Mouse (Mus musculus) MEL (cell line): Measurements from ENCODE around the gene Galns. TPM values are rescaled to one million over a fixed set of nuclear protein-coding genes. Genes with fewer than 3 reads are reported as not detected.

Experiments
- DNase-seq: peaks from one replicate; pipeline ENCODE4 v3.0.0; 2011; ENCODE audit warnings: low read depth, low spot score
- H3K27ac ChIP-seq: 2 replicates; pipeline ENCODE4 v1.5.1; 2012; ENCODE audit warnings: low read depth, mild to moderate bottlenecking, control low read depth, low read length, moderate library complexity; ENCODE audit not compliant: control insufficient read depth
- H3K27me3 ChIP-seq, 2 experiments: fragments of 150-350 bp in 1 of 2; sonication (generic) in 1 of 2; 2 replicates each; pipeline ENCODE4 v1.6.1; 2012; ENCODE audit warnings: low read length in 2 of 2, mild to moderate bottlenecking in 2 of 2, improper control_type of control experiment in 1 of 2, moderate library complexity in 1 of 2; ENCODE audit not compliant: insufficient read depth in 2 of 2, control insufficient read depth in 1 of 2
- H3K36me3 ChIP-seq, 2 experiments: 2 replicates each; pipeline ENCODE4 v1.6.1; 2012 to 2014; ENCODE audit warnings: low read length in 2 of 2, improper control_type of control experiment in 1 of 2, inconsistent platforms in 1 of 2, mild to moderate bottlenecking in 1 of 2; ENCODE audit not compliant: insufficient read depth in 2 of 2, control insufficient read depth in 1 of 2
- H3K4me1 ChIP-seq, 2 experiments: fragments of 150-350 bp in 1 of 2; sonication (generic) in 1 of 2; 2 replicates each; pipeline ENCODE4 v1.6.1; 2012; ENCODE audit warnings: low read length in 2 of 2, improper control_type of control experiment in 1 of 2, mild to moderate bottlenecking in 1 of 2; ENCODE audit not compliant: insufficient read depth in 2 of 2, control insufficient read depth in 1 of 2
- H3K4me3 ChIP-seq, 2 experiments: fragments of 150-350 bp in 1 of 2; sonication (generic) in 1 of 2; 2 replicates each; pipeline ENCODE4 v1.5.1; 2012; ENCODE audit warnings: low read depth in 2 of 2, low read length in 2 of 2, mild to moderate bottlenecking in 2 of 2, moderate library complexity in 2 of 2, control low read depth in 1 of 2, improper control_type of control experiment in 1 of 2; ENCODE audit not compliant: control insufficient read depth in 1 of 2, insufficient read depth in 1 of 2
- H3K79me2 ChIP-seq: 2 replicates; pipeline ENCODE4 v1.6.1; 2012; ENCODE audit warnings: mild to moderate bottlenecking, low read length, moderate library complexity; ENCODE audit not compliant: control insufficient read depth, poor library complexity, insufficient read depth
- H3K9ac ChIP-seq: 2 replicates; pipeline ENCODE4 v1.6.1; 2012; ENCODE audit warnings: low read depth, mild to moderate bottlenecking, control low read depth, low read length, moderate library complexity; ENCODE audit not compliant: control insufficient read depth, poor library complexity, severe bottlenecking
- H3K9me3 ChIP-seq: fragments of 150-350 bp; sonication (generic); replicated peaks from 2 replicates; pipeline ENCODE4 v1.6.1; 2012; ENCODE audit warnings: mild to moderate bottlenecking, low read length, improper control_type of control experiment, moderate library complexity; ENCODE audit not compliant: insufficient read depth
- BHLHE40 ChIP-seq: IDR thresholded peaks from 2 replicates; pipeline ENCODE4 v1.6.1; 2012; ENCODE audit warnings: low read depth, mild to moderate bottlenecking, inconsistent platforms, low read length, improper control_type of control experiment, borderline replicate concordance
- CHD2 ChIP-seq: IDR thresholded peaks from 2 replicates; pipeline ENCODE4 v1.6.1; 2011; ENCODE audit warnings: low read length, improper control_type of control experiment
- CTCF ChIP-seq, 3 experiments: IDR thresholded peaks in 2 of 3; conservative IDR thresholded peaks in 1 of 3; 2 replicates each; pipeline ENCODE4 v1.5.1; 2011 to 2012; ENCODE audit warnings: low read length in 3 of 3, low read depth in 2 of 3, mild to moderate bottlenecking in 2 of 3, improper control_type of control experiment in 1 of 3, inconsistent platforms in 1 of 3, mixed read lengths in 1 of 3, moderate library complexity in 1 of 3; ENCODE audit not compliant: control insufficient read depth in 1 of 3, insufficient read depth in 1 of 3, poor library complexity in 1 of 3, severe bottlenecking in 1 of 3
- HCFC1 ChIP-seq: IDR thresholded peaks from 2 replicates; pipeline ENCODE4 v1.6.1; 2012; ENCODE audit warnings: low read depth, mild to moderate bottlenecking, inconsistent platforms, low read length, improper control_type of control experiment, moderate library complexity
- KAT2A ChIP-seq: conservative IDR thresholded peaks from 2 replicates; pipeline ENCODE4 v1.6.1; 2012; ENCODE audit warnings: low read depth, low read length, improper control_type of control experiment, inconsistent platforms
- MAFK ChIP-seq: IDR thresholded peaks from 2 replicates; pipeline ENCODE4 v1.6.1; 2011; ENCODE audit warnings: low read depth, mild to moderate bottlenecking, low read length, improper control_type of control experiment, borderline replicate concordance
- MAX ChIP-seq: IDR thresholded peaks from 2 replicates; pipeline ENCODE4 v1.6.1; 2011; ENCODE audit warnings: low read length, improper control_type of control experiment
- MEF2A ChIP-seq: IDR thresholded peaks from 2 replicates; pipeline ENCODE4 v1.6.1; 2014; ENCODE audit warnings: low read depth, mild to moderate bottlenecking, inconsistent platforms, low read length, improper control_type of control experiment; ENCODE audit not compliant: poor library complexity, insufficient replicate concordance, severe bottlenecking; ENCODE audit errors: extremely low read depth
- MXI1 ChIP-seq: IDR thresholded peaks from 2 replicates; pipeline ENCODE4 v1.6.1; 2011; ENCODE audit warnings: mild to moderate bottlenecking, low read depth, low read length, improper control_type of control experiment
- MYB ChIP-seq: IDR thresholded peaks from 2 replicates; pipeline ENCODE4 v1.6.1; 2011; ENCODE audit warnings: mild to moderate bottlenecking, low read depth, low read length, improper control_type of control experiment
- MYC ChIP-seq: IDR thresholded peaks from 2 replicates; pipeline ENCODE4 v1.6.1; 2011; ENCODE audit warnings: low read depth, mild to moderate bottlenecking, low read length, improper control_type of control experiment, moderate library complexity
- NELFE ChIP-seq: IDR thresholded peaks from 2 replicates; pipeline ENCODE4 v1.6.1; 2011; ENCODE audit warnings: low read depth, low read length, improper control_type of control experiment
- POLR2A ChIP-seq, 2 experiments: IDR thresholded peaks; 2 replicates each; pipeline ENCODE4 v1.6.1; 2011 to 2012; ENCODE audit warnings: low read length in 2 of 2, mild to moderate bottlenecking in 2 of 2, control low read depth in 1 of 2, improper control_type of control experiment in 1 of 2, low read depth in 1 of 2, moderate library complexity in 1 of 2; ENCODE audit not compliant: control insufficient read depth in 1 of 2, insufficient read depth in 1 of 2, poor library complexity in 1 of 2
- POLR2AphosphoS2 ChIP-seq: IDR thresholded peaks from 2 replicates; pipeline ENCODE4 v1.6.1; 2011; ENCODE audit warnings: low read length, improper control_type of control experiment
- RAD21 ChIP-seq: IDR thresholded peaks from 2 replicates; pipeline ENCODE4 v1.6.1; 2011; ENCODE audit warnings: mild to moderate bottlenecking, low read depth, low read length, improper control_type of control experiment
- RCOR1 ChIP-seq: IDR thresholded peaks from 2 replicates; pipeline ENCODE4 v1.6.1; 2012; ENCODE audit warnings: low read depth, mild to moderate bottlenecking, inconsistent platforms, low read length, improper control_type of control experiment
- SIN3A ChIP-seq: IDR thresholded peaks from 2 replicates; pipeline ENCODE4 v1.6.1; 2012; ENCODE audit warnings: low read length, improper control_type of control experiment, inconsistent platforms
- SMC3 ChIP-seq: IDR thresholded peaks from 2 replicates; pipeline ENCODE4 v1.6.1; 2011; ENCODE audit warnings: low read depth, low read length, improper control_type of control experiment
- UBTF ChIP-seq: IDR thresholded peaks from 2 replicates; pipeline ENCODE4 v1.6.1; 2012; ENCODE audit warnings: low read depth, mild to moderate bottlenecking, inconsistent platforms, low read length, improper control_type of control experiment, moderate library complexity, borderline replicate concordance; ENCODE audit not compliant: insufficient read depth
- USF1 ChIP-seq: IDR thresholded peaks from 2 replicates; pipeline ENCODE4 v1.6.1; 2014; ENCODE audit warnings: low read depth, mild to moderate bottlenecking, inconsistent platforms, low read length, improper control_type of control experiment, moderate library complexity
- ZC3H11A ChIP-seq: IDR thresholded peaks from 2 replicates; pipeline ENCODE4 v1.6.1; 2012; ENCODE audit warnings: low read depth, mild to moderate bottlenecking, inconsistent platforms, low read length, improper control_type of control experiment
- ZKSCAN1 ChIP-seq: IDR thresholded peaks from 2 replicates; pipeline ENCODE4 v1.6.1; 2012; ENCODE audit warnings: low read depth, mild to moderate bottlenecking, inconsistent platforms, low read length, improper control_type of control experiment, moderate library complexity
- ZMIZ1 ChIP-seq: IDR thresholded peaks from 2 replicates; pipeline ENCODE4 v1.6.1; 2012; ENCODE audit warnings: low read depth, mild to moderate bottlenecking, inconsistent platforms, low read length, improper control_type of control experiment, moderate library complexity
- polyA plus RNA-seq, 2 experiments: library from polyadenylated mRNA; stranded (reverse) in 1 of 2; unstranded in 1 of 2; fragments of >175 nt in 1 of 2; fragments of >200 nt in 1 of 2; gene quantifications; 2 replicates each; pipeline versions ENCODE4 v1.2.1 to v1.2.4; 2012; ENCODE audit warnings: low replicate concordance in 2 of 2, low read depth in 1 of 2; ENCODE audit not compliant: insufficient read length in 2 of 2, insufficient read depth in 1 of 2, missing spikeins in 1 of 2
- total RNA-seq: library from RNA; depleted of rRNA; stranded (reverse); fragments of 300-350 nt; gene quantifications from 2 replicates; pipeline ENCODE4 v1.2.3, GENCODE M21; 2012

The Galns gene
- total and polyA plus RNA-seq, 3 experiments: 1.7 to 3.0 TPM; not detected in 1

GRCm38 (mm10) chr8:122550995-122551264, 60.3 kb downstream of the Galns start:
- TF ChIP-seq MAX (0 out of 2 replicates have a peak, but pooled peaks have one; percentile 50), MAFK (no peak), RCOR1 (no peak), NELFE (peak; percentile 64), MXI1 (peak; percentile 78; the same call in 1 of the 2 replicates), ZMIZ1 (0 out of 2 replicates have a peak, but pooled peaks have one; percentile 32), BHLHE40 (peak; percentile 76; the same call in 1 of the 2 replicates), SIN3A (0 out of 2 replicates have a peak, but pooled peaks have one; percentile 14), CHD2 (no peak), ZC3H11A (no peak)
- Histone ChIP-seq H3K4me3 (peak overlapping the region; percentile 55 to 58; a peak in 3 of 4 replicates), H3K36me3 (peaks cover 0 to 31% of the 10 kb centered on the region in 2 experiments; a peak in 2 of 4 replicates), H3K9me3 (no peaks in the 10 kb centered on the region), H3K9ac (peak overlapping the region; percentile 79), H3K27me3 (no peaks in the 10 kb centered on the region), H3K27ac (peak overlapping the region; percentile 77), H3K4me1 (peaks cover 0 to 31% of the 10 kb centered on the region in 2 experiments; a peak in 3 of 4 replicates), H3K79me2 (peaks cover 64% of the 10 kb centered on the region)
- DNase-seq: no peak

- Histone ChIP-seq H3K4me1 (peaks cover 0 to 31% of the 10 kb centered on the region in 2 experiments; a peak in 3 of 4 replicates), H3K9me3 (no peaks in the 10 kb centered on the region), H3K79me2 (peaks cover 67% of the 10 kb centered on the region), H3K36me3 (peaks cover 1 to 27% of the 10 kb centered on the region in 2 experiments; a peak in 2 of 4 replicates), H3K27ac (peak overlapping the region; percentile 77), H3K9ac (peak overlapping the region; percentile 79), H3K4me3 (peak overlapping the region; percentile 55 to 58), H3K27me3 (no peaks in the 10 kb centered on the region)
- TF ChIP-seq POLR2A (IDR thresholded peaks at IDR 0.05; ENCODE audit: control insufficient read depth in 1 of 2, insufficient read depth in 1 of 2, low read depth in 1 of 2, low read length in 2 of 2, poor library complexity in 1 of 2) (peak in 1 of 2 experiments; percentile 12; a peak in 1 of 4 replicates), USF1 (no peak), RCOR1 (no peak), CTCF (IDR thresholded peaks at IDR 0.05 in 2 of 3, conservative IDR thresholded peaks at IDR 0.05 in 1 of 3; ENCODE audit: control insufficient read depth in 1 of 3, insufficient read depth in 1 of 3, low read depth in 2 of 3, low read length in 3 of 3, poor library complexity in 1 of 3, severe bottlenecking in 1 of 3) (no peak)
- peak; percentile 55 for DNase-seq
Observed at GRCm38 (mm10) chr8:122550234-122550994, 60.8 kb downstream of the Galns start.

GRCm38 (mm10) chr8:122548891-122549439, 62.3 kb downstream of the Galns start:
- Histone ChIP-seq H3K79me2 (peaks cover 70% of the 10 kb centered on the region), H3K4me1 (peaks cover 0 to 27% of the 10 kb centered on the region in 2 experiments; a peak in 3 of 4 replicates), H3K9me3 (no peaks in the 10 kb centered on the region), H3K36me3 (peaks cover 3 to 27% of the 10 kb centered on the region in 2 experiments; a peak in 2 of 4 replicates), H3K27me3 (no peaks in the 10 kb centered on the region), H3K27ac (peak overlapping the region; percentile 63), H3K4me3 (peak overlapping the region in 1 of 2 experiments; percentile 50; a peak in 3 of 4 replicates), H3K9ac (peak overlapping the region; percentile 79)
- DNase-seq: peak; percentile 53
- 0 out of 2 replicates have a peak, but pooled peaks have one; percentile 13 for TF ChIP-seq SIN3A
- no peak for TF ChIP-seq ZMIZ1
- no peak for TF ChIP-seq RAD21
- TF ChIP-seq BHLHE40: no peak
- TF ChIP-seq POLR2A (IDR thresholded peaks at IDR 0.05; ENCODE audit: control insufficient read depth in 1 of 2, insufficient read depth in 1 of 2, low read depth in 1 of 2, low read length in 2 of 2, poor library complexity in 1 of 2): peak in 1 of 2 experiments; percentile 54; a peak in 2 of 4 replicates
- TF ChIP-seq MYC: no peak
- no peak for TF ChIP-seq MYB
- TF ChIP-seq KAT2A: no peak
- no peak for TF ChIP-seq MEF2A
- TF ChIP-seq UBTF: no peak
- TF ChIP-seq SMC3: no peak
- TF ChIP-seq POLR2AphosphoS2: 0 out of 2 replicates have a peak, but pooled peaks have one; percentile 46
- TF ChIP-seq HCFC1: no peak
- no peak for TF ChIP-seq CHD2
- TF ChIP-seq ZC3H11A: no peak
- TF ChIP-seq ZKSCAN1: no peak
